In genomic region chr2:22876614-22877013, GRCm38 (mm10) we compare ENCODE assay signal across 22 mouse cellular contexts.
"Had no signal": no experiment of that assay in that cellular context is flagged by ENCODE, and none has a peak within 500 bp of the region (broad histone marks: within the 10 kb centered on the region; RNA-seq: fewer than 3 reads in every experiment).

No protein-coding gene starts in this region.

- H3K9ac ChIP-seq: liver, postnatal 0 days; lung, embryonic 15.5 days; midbrain, embryonic 13.5 days; midbrain, embryonic 15.5 days; neural tube, embryonic 13.5 days; neural tube, embryonic 15.5 days; stomach, embryonic 15.5 days had no signal

- DNase-seq: liver, postnatal 0 days; lung, adult 2 months; lung, postnatal 14 days; lung, postnatal 36 days; retina, postnatal 1 day; right cerebral cortex, adult 18-20 months; right cerebral cortex, postnatal 25 days; right cerebral cortex, postnatal 4 days; thymus, adult 2 months; thymus, postnatal 25 days; thymus, postnatal 4 days had no signal

- H3K27me3 ChIP-seq: lung, embryonic 15.5 days; megakaryocyte, embryonic 14.5 days; midbrain, embryonic 13.5 days; midbrain, embryonic 15.5 days; neural tube, embryonic 13.5 days; neural tube, embryonic 15.5 days; stomach, embryonic 15.5 days had no signal

- ATAC-seq: liver, postnatal 0 days; lung, postnatal 0 days; midbrain, embryonic 13.5 days; midbrain, embryonic 15.5 days had no signal

- H3K4me1 ChIP-seq: lung, embryonic 15.5 days; midbrain, embryonic 13.5 days; midbrain, embryonic 15.5 days; neural tube, embryonic 13.5 days; neural tube, embryonic 15.5 days; stomach, embryonic 15.5 days had no signal

- H3K27ac ChIP-seq: lung, embryonic 15.5 days; macrophage; midbrain, embryonic 13.5 days; midbrain, embryonic 15.5 days; neural tube, embryonic 13.5 days; neural tube, embryonic 15.5 days; stomach, embryonic 15.5 days; stomach, postnatal 0 days had no signal

- H3K9me3 ChIP-seq: lung, embryonic 15.5 days; megakaryocyte, embryonic 14.5 days; midbrain, embryonic 13.5 days; midbrain, embryonic 15.5 days; neural tube, embryonic 13.5 days; neural tube, embryonic 15.5 days; stomach, embryonic 15.5 days had no signal

- H3K4me3 ChIP-seq: lung, embryonic 15.5 days; megakaryocyte, embryonic 14.5 days; midbrain, embryonic 13.5 days; midbrain, embryonic 15.5 days; neural tube, embryonic 13.5 days; neural tube, embryonic 15.5 days; stomach, embryonic 15.5 days had no signal

- H3K36me3 ChIP-seq: lung, embryonic 15.5 days; midbrain, embryonic 13.5 days; midbrain, embryonic 15.5 days; neural tube, embryonic 13.5 days; neural tube, embryonic 15.5 days; stomach, embryonic 15.5 days had no signal

- H3K4me2 ChIP-seq: lung, embryonic 15.5 days; midbrain, embryonic 11.5 days; midbrain, embryonic 13.5 days; midbrain, embryonic 15.5 days; neural tube, embryonic 13.5 days; neural tube, embryonic 15.5 days; stomach, embryonic 15.5 days had no signal
